Mouse (Mus musculus) kidney, adult 2 months (tissue): ENCODE results near the gene Bhmt2.

ENCODE experiments used
- CTCF ChIP-seq: fragments of 200-500 bp; conservative IDR thresholded peaks from 2 replicates; pipeline ENCODE4 v1.5.1; 2011; ENCODE audit warnings: low read depth, mild to moderate bottlenecking, control low read depth, low read length, moderate library complexity, mixed read lengths; ENCODE audit not compliant: insufficient read depth, insufficient read length
- POLR2A ChIP-seq: fragments of 200-500 bp; IDR thresholded peaks from one replicate; pipeline ENCODE4 v1.6.1; 2011; ENCODE audit warnings: low read depth, low read length, control low read depth

- TF ChIP-seq POLR2A (no peak), CTCF (no peak)
These were observed 45.2 kb downstream of the Bhmt2 start for GRCm38 (mm10) chr13:93628861-93629260.
